Mouse (Mus musculus): ENCODE measurements at regions not wholly inside any gene's neighbourhood (a gene's known extent, or its start where the extent isn't known, plus 50 kb on each side); places are given as distances from the start of the nearest gene placed in this dataset.

GRCm38 (mm10) chr16:45033268-45033667 lies 59.9 kb upstream of the Ccdc80 start:
- no peak for DNase-seq (ENCODE audit: low spot score)
- intact Hi-C loops (cut with DNase I), result loop anchor here (5.0 kb wide), 1 partner anchor 34 kb away; no protein-coding TSS in a partner anchor

GRCm38 (mm10) chr16:45034401-45034800 lies 58.8 kb upstream of the Ccdc80 start:
- peak; percentile 47 for DNase-seq (ENCODE audit: low spot score)
- intact Hi-C loops (cut with DNase I), result loop anchor here (5.0 kb wide), 1 partner anchor 33 kb away; no protein-coding TSS in a partner anchor

DNA sequence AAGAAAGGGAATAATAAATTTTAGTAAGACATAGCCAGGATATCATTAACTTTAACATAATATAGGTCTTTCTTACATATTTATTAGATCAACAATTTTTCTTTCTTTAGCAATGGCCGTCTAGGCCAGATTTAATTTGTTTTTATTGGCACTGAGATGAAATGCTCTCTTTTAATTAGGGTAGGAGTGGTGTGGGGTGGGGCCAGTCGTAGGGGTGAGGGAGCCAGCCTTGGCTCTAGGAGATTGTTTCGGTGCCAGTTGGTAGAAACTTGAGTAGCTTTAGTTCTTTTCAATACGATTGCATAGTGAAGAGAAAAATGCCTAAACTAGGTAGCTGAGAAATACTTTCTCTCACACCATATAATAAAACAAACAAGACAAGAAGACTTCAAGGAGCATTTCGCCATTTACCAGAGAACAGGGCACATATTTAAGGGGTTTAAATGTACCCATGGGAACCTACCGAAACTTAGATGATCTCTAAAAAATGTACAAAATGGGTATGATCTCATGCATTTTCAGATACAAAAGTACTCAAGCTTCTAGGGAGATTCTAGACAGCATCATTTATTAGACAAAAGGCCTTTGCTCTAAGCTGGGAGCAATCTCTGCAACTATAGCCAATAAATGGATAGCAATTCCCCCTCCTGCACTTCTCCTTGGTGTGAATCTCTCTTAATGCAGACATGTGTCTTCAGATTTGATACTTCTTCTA lies 56.2 kb upstream of the Ccdc80 start:
- intact Hi-C loops (cut with DNase I), result no loop called here
- peak; percentile 15 for DNase-seq (ENCODE audit: low spot score)

DNA sequence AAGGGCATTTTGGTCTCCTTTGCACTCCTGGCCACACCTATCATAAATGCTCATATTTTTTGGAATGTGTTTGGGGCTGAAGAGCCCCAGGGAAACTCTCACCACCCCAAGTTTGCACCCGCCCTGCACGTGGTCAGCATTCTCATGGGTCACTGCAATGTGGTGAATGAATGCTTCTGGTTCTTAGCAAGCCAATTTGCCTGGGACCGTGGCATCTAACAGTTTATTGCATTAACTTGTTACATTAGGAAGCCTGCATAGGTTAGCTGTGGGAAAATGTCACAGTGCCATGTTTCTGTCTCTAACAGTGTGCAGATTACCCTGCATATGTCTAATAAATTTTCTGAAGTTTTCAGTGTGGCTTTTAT lies 55.7 kb upstream of the Ccdc80 start:
- no peak for DNase-seq (ENCODE audit: low spot score)
- intact Hi-C loops (cut with DNase I), result no loop called here

- intact Hi-C loops (cut with DNase I), result no loop called here
- no peak for DNase-seq (ENCODE audit: low spot score)
Observed at GRCm38 (mm10) chr16:45038261-45039036, 54.8 kb upstream of the Ccdc80 start.

Data from heart, postnatal 25 days (tissue).